In the genomic region with DNA sequence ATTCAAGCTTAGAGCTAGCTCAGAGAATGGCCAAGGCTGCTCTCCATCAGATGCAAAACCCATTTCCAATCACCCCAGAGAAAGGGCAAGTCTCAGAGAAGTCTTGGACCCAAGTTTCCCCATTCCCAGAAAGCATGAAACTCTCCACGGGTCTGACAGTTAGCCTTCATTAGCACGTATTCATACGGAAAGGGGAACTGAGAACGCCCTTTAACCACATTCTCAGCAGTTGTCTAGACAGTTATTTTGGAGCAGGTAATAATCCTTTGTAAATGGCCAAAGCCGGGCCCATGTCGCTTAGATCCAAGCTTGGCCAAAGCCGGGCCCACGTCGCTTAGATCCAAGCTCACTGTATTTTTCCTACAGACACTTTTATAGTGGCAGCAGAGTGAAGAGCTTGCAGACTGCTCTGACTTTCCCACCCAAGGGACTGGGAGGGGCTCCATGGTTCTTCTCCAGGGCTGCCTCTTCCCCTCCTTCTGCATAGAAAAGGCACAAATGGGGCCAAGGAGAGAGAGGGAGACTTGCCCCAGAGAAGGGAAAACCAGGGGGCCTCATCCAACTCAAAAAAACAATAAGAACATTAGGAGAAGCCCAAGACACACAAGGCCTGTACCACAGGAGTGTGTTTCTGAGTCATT, we compare ENCODE assay signal across 16 mouse cellular contexts. TPM values are rescaled to one million over a fixed set of nuclear protein-coding genes. Genes with fewer than 3 reads are reported as not detected.
DNase-seq lines count a peak whose midpoint lies in the region; ATAC-seq and TF ChIP-seq lines count a peak whose summit lies in the region.
"Had no signal": no experiment of that assay in that cellular context is flagged by ENCODE, and none has a peak within 500 bp of the region (broad histone marks: within the 10 kb centered on the region; RNA-seq: fewer than 3 reads in every experiment).

No protein-coding gene starts in this region.

- 80% methylated on average over 9 of the region's 9 CpGs for WGBS in heart, embryonic 10.5 days

- no peaks in the 10 kb centered on the region for H3K27me3 ChIP-seq in heart, embryonic 10.5 days (ENCODE audit: insufficient read depth, poor library complexity, severe bottlenecking)
- H3K27me3 ChIP-seq in MEL (ENCODE audit: control insufficient read depth in 1 of 2, insufficient read depth in 2 of 2, low read length in 2 of 2), result no peaks in the 10 kb centered on the region; a peak in 1 of 4 replicates
- H3K27me3 ChIP-seq: embryonic facial prominence, embryonic 12.5 days; liver, embryonic 15.5 days had no signal

- no peaks in the 10 kb centered on the region for H3K4me1 ChIP-seq in heart, embryonic 10.5 days
- H3K4me1 ChIP-seq in MEL (ENCODE audit: control insufficient read depth in 1 of 2, insufficient read depth in 2 of 2, low read length in 2 of 2), result no peaks in the 10 kb centered on the region
- H3K4me1 ChIP-seq: embryonic facial prominence, embryonic 12.5 days; limb, embryonic 10.5 days; liver, embryonic 15.5 days had no signal

- no peak overlapping the region for H3K27ac ChIP-seq in heart, embryonic 10.5 days
- no peak overlapping the region for H3K27ac ChIP-seq in MEL (ENCODE audit: control insufficient read depth, low read depth, low read length)
- no peak overlapping the region for H3K27ac ChIP-seq in left cerebral cortex, adult 2 months
- H3K27ac ChIP-seq: embryonic facial prominence, embryonic 12.5 days; limb, embryonic 10.5 days; liver, embryonic 15.5 days; macrophage had no signal

- no peak overlapping the region for H3K4me3 ChIP-seq in heart, embryonic 10.5 days
- no peak overlapping the region for H3K4me3 ChIP-seq in MEL (ENCODE audit: control insufficient read depth in 1 of 2, insufficient read depth in 1 of 2, low read depth in 2 of 2, low read length in 2 of 2)
- no peak overlapping the region for H3K4me3 ChIP-seq in left cerebral cortex, adult 2 months
- H3K4me3 ChIP-seq: embryonic facial prominence, embryonic 12.5 days; limb, embryonic 10.5 days; liver, embryonic 15.5 days had no signal

- intact Hi-C loops in left cerebral cortex, adult 2 months (cut with DNase I), result no loop called here
- intact Hi-C loops in left cerebral cortex, postnatal 10 days (cut with DNase I), result no loop called here

- no peak for TF ChIP-seq RAD21 in MEL (IDR thresholded peaks at IDR 0.05; ENCODE audit: low read depth, low read length)

- no peaks in the 10 kb centered on the region for H3K36me3 ChIP-seq in heart, embryonic 10.5 days
- no peaks in the 10 kb centered on the region for H3K36me3 ChIP-seq in MEL (ENCODE audit: control insufficient read depth in 1 of 2, insufficient read depth in 2 of 2, low read length in 2 of 2)
- H3K36me3 ChIP-seq: embryonic facial prominence, embryonic 12.5 days; limb, embryonic 10.5 days; liver, embryonic 15.5 days had no signal

- no peak for TF ChIP-seq CTCF in MEL (IDR thresholded peaks at IDR 0.05 in 2 of 3, conservative IDR thresholded peaks at IDR 0.05 in 1 of 3; ENCODE audit: control insufficient read depth in 1 of 3, insufficient read depth in 1 of 3, low read depth in 2 of 3, low read length in 3 of 3, poor library complexity in 1 of 3, severe bottlenecking in 1 of 3)
- TF ChIP-seq CTCF in left cerebral cortex, adult 2 months (IDR thresholded peaks at IDR 0.05), result no peak

- TF ChIP-seq EP300 in MEL (IDR thresholded peaks at IDR 0.05; ENCODE audit: low read depth in 1 of 2, low read length in 2 of 2), result no peak

- ATAC-seq in monocyte, adult 5-6 weeks (replicated peaks; ENCODE audit: insufficient number of reproducible peaks, low FRiP score, low TSS enrichment, poor library complexity, severe bottlenecking), result peak; percentile 83
- no peak for ATAC-seq in cerebellum, adult (ENCODE audit: insufficient number of reproducible peaks, low FRiP score, low TSS enrichment)
- ATAC-seq: hindbrain, embryonic 16.5 days had no signal

- H3K9ac ChIP-seq in MEL (ENCODE audit: control insufficient read depth, low read depth, low read length, poor library complexity, severe bottlenecking), result no peak overlapping the region
- H3K9ac ChIP-seq: embryonic facial prominence, embryonic 12.5 days; liver, embryonic 15.5 days had no signal

- no peaks in the 10 kb centered on the region for H3K79me2 ChIP-seq in MEL (ENCODE audit: control insufficient read depth, insufficient read depth, low read length, poor library complexity)

- TF ChIP-seq POLR2A in MEL (IDR thresholded peaks at IDR 0.05; ENCODE audit: control insufficient read depth in 1 of 2, insufficient read depth in 1 of 2, low read depth in 1 of 2, low read length in 2 of 2, poor library complexity in 1 of 2), result no peak

- peak; percentile 57 to 61 for DNase-seq in heart, adult 9 months (ENCODE audit: low spot score in 2 of 2)
- DNase-seq in heart, embryonic 10.5 days (ENCODE audit: low spot score), result no peak
- DNase-seq in MEL (ENCODE audit: low read depth, low spot score), result peak; percentile 6
- peak; percentile 36 to 64 for DNase-seq in gastrocnemius, postnatal 4 days (ENCODE audit: low spot score in 2 of 2)
- no peak for DNase-seq in left cerebral cortex, adult 2 months (ENCODE audit: extremely low spot score in 1 of 2, low spot score in 2 of 2)
- DNase-seq in left cerebral cortex, postnatal 10 days (ENCODE audit: extremely low spot score in 1 of 2, low spot score in 2 of 2), result no peak
- DNase-seq: cerebellum, postnatal 10 days; kidney, adult 8-10 months; thymus, adult 18-20 months had no signal

- H3K9me3 ChIP-seq in heart, embryonic 10.5 days, result 0 out of 2 replicates have a peak, but pooled peaks cover 4% of the 10 kb centered on the region
- H3K9me3 ChIP-seq in MEL (replicated peaks; ENCODE audit: insufficient read depth, low read length), result no peaks in the 10 kb centered on the region
- H3K9me3 ChIP-seq: limb, embryonic 10.5 days; liver, embryonic 15.5 days had no signal

TF ChIP-seq in MEL, 35 proteins besides CTCF, POLR2A, EP300 and RAD21:
- no peak for TF ChIP-seq POLR2AphosphoS2 (IDR thresholded peaks at IDR 0.05; ENCODE audit: low read length)
- no peak for TF ChIP-seq POLR2AphosphoS5 (IDR thresholded peaks at IDR 0.05; ENCODE audit: borderline replicate concordance, low read depth, low read length)
- TF ChIP-seq NELFE (IDR thresholded peaks at IDR 0.05; ENCODE audit: low read depth, low read length), result no peak
- TF ChIP-seq ZNF384 (IDR thresholded peaks at IDR 0.05; ENCODE audit: low read depth, low read length), result no peak
- TF ChIP-seq GABPA (IDR thresholded peaks at IDR 0.05; ENCODE audit: low read depth, low read length), result no peak
- no peak for TF ChIP-seq USF2 (IDR thresholded peaks at IDR 0.05; ENCODE audit: borderline replicate concordance in 1 of 2, insufficient read depth in 1 of 2, low read depth in 1 of 2, low read length in 2 of 2)
- TF ChIP-seq UBTF (IDR thresholded peaks at IDR 0.05; ENCODE audit: borderline replicate concordance, insufficient read depth, low read depth, low read length), result no peak
- no peak for TF ChIP-seq MEF2A (IDR thresholded peaks at IDR 0.05; ENCODE audit: extremely low read depth, insufficient replicate concordance, low read depth, low read length, poor library complexity, severe bottlenecking)
- TF ChIP-seq USF1 (IDR thresholded peaks at IDR 0.05; ENCODE audit: low read depth, low read length), result no peak
- TF ChIP-seq MYB (IDR thresholded peaks at IDR 0.05; ENCODE audit: low read depth, low read length), result no peak
- no peak for TF ChIP-seq ZC3H11A (IDR thresholded peaks at IDR 0.05; ENCODE audit: low read depth, low read length)
- TF ChIP-seq MYC (IDR thresholded peaks at IDR 0.05; ENCODE audit: low read depth, low read length), result no peak
- no peak for TF ChIP-seq JUND (IDR thresholded peaks at IDR 0.05; ENCODE audit: low read depth, low read length)
- no peak for TF ChIP-seq ZKSCAN1 (IDR thresholded peaks at IDR 0.05; ENCODE audit: low read depth, low read length)
- no peak for TF ChIP-seq TAL1 (IDR thresholded peaks at IDR 0.05; ENCODE audit: low read length)
- TF ChIP-seq GATA1 (IDR thresholded peaks at IDR 0.05; ENCODE audit: low read depth, low read length), result no peak
- no peak for TF ChIP-seq ZMIZ1 (IDR thresholded peaks at IDR 0.05; ENCODE audit: low read depth, low read length)
TF ChIP-seq in MEL: peak in this region for 0.

RNA-seq across cellular contexts. Expression of a gene that starts 46.2 kb away (rescaled TPM):
- polyA plus RNA-seq in heart, embryonic 10.5 days (2016; fragmentation: Nextera tagmentation; extraction: Ambion mirVana), result 18.0 and 22.4 TPM in 2 replicates
- 8.0 and 8.7 TPM in 2 replicates for total RNA-seq in MEL (2012; rRNA removed)
- 1 to 10 TPM in 1 of 2 experiments, not detected in 1; 7.7 TPM for polyA plus RNA-seq in MEL (2012; ENCODE audit: insufficient read depth in 1 of 2, insufficient read length in 2 of 2, low read depth in 1 of 2, low replicate concordance in 2 of 2, missing spikeins in 1 of 2)
- total RNA-seq in gastrocnemius, postnatal 4 days (2021), result 10 to 100 TPM; 30.7 to 36.4 TPM
- total RNA-seq in monocyte, adult 5-6 weeks (2017), result 88.0 to 99.7 TPM (median 95.7 TPM) in 3 replicates
- total RNA-seq in left cerebral cortex, adult 2 months (2021), result 10 to 100 TPM; 22.6 to 22.8 TPM
- 10 to 100 TPM; 19.0 to 20.5 TPM for total RNA-seq in left cerebral cortex, postnatal 10 days (2021)

Comparison
In these comparisons a context has a peak if more than half of its experiments do, and no peak if none do; other contexts are left out.
1. DNase-seq: peak in heart, adult 9 months (2 of 2), MEL (single experiment) and gastrocnemius, postnatal 4 days (2 of 2); none in heart, embryonic 10.5 days (single experiment), left cerebral cortex, adult 2 months (0 of 2) and left cerebral cortex, postnatal 10 days (0 of 2).